Mouse (Mus musculus): ENCODE measurements around the gene Gtf3c2. TPM values are rescaled to one million over a fixed set of nuclear protein-coding genes. Genes with fewer than 3 reads are reported as not detected.
"Not testable (repeated sequence)": the region's sequence is repeated elsewhere in the genome, so short reads cannot be mapped to it uniquely, and the experiment has no call there.

The Gtf3c2 gene
- 46.9 and 53.6 TPM in 2 replicates for polyA plus RNA-seq (2012; rRNA removed)

DNA sequence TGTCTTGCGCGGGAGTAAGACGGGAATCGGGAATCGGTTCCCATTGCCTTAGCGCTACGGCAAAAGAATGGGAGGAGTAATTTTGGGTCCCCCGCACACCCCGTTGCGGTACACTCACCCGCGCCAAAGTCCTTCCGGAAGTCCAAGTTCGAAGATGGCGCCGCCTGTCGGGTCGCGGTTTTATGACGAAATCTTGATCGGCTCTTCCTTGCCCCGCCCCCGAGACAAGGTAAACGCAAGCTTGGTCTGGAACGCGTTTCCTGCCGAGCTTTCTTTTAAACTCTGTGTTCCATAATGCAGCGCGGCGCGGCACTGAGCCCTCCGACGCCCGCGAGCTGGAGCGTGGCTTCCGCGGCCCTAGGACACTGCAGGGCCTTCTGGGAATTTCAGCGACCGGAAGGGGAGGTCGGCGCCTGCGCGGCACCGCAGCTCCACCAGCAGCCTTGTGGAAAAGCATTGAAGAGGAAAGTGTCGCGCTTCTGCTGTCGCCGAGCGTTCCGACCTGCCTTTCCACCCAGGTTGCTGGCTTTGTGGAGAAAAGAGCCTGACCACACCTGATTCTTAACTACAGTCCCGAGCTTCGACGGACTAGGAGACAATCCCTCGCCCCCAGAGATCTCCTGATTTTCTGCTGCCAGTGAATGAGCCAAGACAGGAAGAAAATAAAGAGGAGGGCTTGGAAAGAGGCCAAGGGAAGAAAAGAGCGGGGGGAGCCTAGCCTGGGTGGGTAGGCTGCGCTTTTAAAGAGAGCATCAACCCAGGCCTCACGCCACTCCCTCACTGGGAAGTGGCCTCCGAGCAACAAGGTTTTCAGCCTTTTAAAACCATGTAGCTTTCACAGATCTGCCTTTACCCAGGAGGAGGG lies at the start of gene Gtf3c2, which contains the start of gene Gm29609:
Gtf3c2 (minus strand) TSS at position 379 of the 865 bp plus-strand sequence.
Gm29609 (minus strand) TSS at position 146 of the 865 bp plus-strand sequence.
- WGBS = under 1% methylated on average over 59 of the region's 59 CpGs
- peak; percentile 78 for DNase-seq (ENCODE audit: low read depth, low spot score)

DNA sequence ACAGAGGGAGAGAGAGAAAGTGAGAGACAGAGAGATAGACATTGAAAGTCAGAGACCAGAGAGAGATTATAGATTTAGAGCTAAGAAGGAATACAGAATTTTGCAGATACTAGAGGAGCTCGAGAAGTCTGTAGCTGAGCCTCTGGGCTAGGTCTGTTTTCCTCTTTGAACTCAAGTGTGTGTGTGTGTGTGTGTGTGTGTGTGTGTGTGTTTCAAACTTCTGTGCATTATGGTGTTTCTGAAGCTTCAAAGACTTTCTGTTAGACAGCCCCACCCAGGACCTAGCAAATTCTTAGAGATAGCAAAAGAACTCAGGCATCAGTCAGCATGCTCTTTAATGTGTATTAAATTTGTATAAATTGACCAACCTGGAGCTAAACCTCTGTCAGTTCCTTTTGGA lies 46.7 kb upstream of the Gtf3c2 start:
- 75% methylated on average over 1 of the region's 1 CpGs for WGBS
- DNase-seq (ENCODE audit: low read depth, low spot score) = no peak

DNA sequence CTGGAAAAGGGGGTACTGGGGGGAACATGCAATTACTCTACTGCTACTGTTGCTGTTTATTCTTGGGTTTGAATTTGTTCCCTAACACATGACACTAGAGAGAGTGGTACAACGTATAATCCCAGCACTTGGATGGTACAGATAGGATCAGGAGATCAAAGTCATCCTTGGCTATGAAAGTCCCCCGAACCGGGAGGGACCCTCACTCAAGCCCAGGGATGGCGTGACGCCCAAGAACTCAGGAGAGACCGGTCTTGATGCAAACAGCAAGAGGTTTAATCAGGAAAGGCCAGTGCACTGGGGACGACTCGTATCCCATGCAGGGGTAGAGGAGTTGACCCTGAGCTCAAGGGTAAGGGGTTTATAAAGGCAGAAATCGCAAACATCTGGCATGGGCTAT lies 42.8 kb upstream of the Gtf3c2 start:
- no peak for DNase-seq (ENCODE audit: low read depth, low spot score)
- WGBS = 95% methylated on average over 9 of the region's 9 CpGs

DNA sequence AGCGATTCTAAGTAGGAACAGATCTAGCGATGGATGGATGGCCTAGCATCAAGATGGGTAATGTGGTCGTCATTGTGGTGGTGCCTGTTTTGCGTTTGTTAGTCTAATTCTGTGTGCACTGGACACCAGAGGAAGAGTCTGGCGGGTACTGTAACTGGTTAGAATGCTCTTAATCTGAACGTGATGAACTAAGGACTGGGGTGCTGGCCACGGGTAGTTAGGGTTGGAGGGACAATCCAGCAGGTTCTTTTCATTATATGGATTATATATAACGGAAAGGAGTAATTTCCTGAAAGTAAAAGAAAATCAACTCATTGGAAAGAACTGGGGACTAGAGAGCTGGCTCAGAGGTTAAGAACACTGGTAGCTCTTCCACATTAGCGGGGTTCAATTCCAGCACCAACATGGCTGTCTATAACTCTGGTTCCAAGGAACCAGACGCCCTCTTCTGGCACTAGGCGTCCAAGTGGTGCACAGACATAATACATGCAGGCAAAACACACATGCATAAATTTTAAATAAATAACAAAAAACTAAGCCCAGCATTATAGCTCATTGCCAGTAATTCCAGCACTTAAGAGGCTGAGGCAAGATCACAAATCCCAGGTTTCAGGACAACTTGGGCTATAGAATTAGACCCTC lies 41.5 kb upstream of the Gtf3c2 start:
- WGBS = 22% methylated on average over 11 of the region's 11 CpGs
- DNase-seq (ENCODE audit: low read depth, low spot score) = no peak

DNA sequence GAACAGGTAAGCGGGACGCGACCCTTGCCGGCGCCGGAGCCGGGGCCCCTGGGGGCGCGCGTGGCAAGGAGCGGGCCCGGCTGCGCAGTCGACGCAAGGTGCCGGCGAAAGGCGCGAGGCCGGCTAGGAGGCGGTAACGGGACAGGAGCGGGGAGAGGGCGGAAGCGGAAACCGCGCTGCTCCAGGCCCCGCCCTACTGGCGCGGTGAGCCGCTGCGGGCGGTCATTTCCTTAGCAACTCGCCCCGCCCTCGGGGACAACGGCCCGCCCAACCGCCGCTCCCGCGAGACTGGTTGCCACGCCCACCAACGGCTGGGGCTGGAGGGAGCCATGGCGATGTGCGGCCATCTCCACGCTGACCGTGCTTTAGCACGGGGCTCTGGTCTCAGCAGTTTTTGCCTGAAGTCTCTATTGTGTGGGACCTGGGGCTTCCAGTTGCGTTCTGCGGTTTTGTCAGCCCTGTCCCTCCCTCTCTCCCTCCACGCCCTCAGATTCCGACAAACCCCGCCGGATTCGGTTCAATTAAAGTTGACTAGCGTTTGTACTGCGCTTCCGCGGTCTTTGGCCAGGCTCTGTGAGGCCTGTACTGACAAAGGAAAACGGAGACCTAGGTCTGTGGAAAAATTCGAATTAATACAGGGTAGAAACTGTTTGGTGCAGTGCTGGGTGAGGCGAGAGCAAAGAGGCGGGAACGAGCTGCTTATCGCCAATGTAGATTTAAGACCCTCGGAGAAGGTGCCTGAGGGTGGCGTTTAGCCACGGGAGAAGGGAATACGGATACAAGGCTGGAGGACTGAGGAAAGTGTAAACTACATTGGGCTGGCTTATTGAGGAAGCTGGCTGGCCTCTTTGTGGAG lies 40.7 kb upstream of the Gtf3c2 start, which contains the start of gene Ppm1g:
Ppm1g (minus strand) TSS at position 240 of the 856 bp plus-strand sequence.
- under 1% methylated on average over 70 of the region's 70 CpGs for WGBS
- DNase-seq (ENCODE audit: low read depth, low spot score) = no peak

DNA sequence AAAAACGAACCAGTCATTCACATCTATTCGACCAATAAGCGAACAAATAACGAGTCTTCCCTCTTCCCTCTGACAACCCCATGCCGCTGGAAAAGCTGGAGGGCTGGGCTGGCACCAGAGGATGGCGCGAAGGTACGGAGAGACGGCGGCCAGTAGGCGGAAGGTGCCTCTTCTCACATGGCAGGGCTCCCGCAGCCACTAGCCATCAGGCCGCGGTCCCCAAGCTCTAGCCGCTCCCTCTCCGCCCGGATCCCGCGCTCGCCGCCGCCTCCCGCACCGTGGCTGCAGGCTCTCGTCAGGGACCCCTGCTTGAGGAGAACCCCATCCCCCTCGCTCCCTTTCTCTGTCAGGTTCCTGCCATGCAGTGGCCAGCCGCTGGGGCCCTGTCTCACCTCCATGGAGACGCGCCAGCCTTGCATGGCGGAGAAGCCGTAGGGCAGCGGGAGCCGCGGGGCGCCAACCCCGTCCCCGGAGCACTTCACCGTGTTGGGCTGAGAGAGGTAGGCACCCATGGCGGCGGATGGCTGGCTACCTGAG lies 40.0 kb upstream of the Gtf3c2 start:
- WGBS = under 1% methylated on average over 40 of the region's 40 CpGs
- no peak for DNase-seq (ENCODE audit: low read depth, low spot score)

DNA sequence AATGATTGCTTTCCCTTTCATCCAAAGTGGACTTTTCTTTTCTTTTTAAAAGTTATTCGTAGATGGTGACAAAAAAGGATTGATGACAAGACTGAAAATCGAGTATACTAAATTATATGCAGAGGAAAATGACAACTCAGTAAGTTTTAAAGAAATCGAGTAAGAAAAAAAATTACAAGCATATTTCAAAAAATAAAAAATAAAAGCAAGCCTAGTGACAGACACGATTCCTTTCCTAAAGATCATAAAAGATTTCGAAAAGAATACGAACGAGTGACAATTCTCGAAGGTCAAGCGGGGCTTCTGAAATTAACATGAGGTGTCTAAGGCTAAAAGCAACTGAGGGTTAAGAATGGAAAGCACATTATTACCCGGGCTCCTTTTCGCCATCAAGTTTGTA lies 39.5 kb upstream of the Gtf3c2 start:
- WGBS = under 1% methylated on average over 11 of the region's 11 CpGs
- DNase-seq (ENCODE audit: low read depth, low spot score) = no peak

DNA sequence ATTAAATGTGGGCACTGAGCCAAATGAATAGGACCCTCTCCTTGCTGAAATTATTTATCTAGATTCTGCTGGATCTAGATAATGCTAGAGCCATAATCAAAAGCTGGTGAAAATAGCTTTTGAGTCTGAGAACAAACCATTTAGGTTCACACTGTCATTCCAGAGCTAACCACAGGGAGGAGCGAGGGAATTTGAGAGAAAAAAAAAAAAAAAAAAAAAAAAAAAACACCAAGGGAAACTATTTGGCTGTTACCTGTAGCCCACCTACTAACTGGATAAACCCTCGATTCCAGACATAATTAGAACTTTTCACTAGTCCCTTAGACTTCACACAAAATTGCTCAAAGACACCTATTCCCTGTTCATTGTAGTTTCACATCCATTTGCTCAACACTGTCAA lies 39.1 kb upstream of the Gtf3c2 start:
- WGBS = 2% methylated on average over 2 of the region's 2 CpGs
- DNase-seq (ENCODE audit: low read depth, low spot score) = no peak

DNA sequence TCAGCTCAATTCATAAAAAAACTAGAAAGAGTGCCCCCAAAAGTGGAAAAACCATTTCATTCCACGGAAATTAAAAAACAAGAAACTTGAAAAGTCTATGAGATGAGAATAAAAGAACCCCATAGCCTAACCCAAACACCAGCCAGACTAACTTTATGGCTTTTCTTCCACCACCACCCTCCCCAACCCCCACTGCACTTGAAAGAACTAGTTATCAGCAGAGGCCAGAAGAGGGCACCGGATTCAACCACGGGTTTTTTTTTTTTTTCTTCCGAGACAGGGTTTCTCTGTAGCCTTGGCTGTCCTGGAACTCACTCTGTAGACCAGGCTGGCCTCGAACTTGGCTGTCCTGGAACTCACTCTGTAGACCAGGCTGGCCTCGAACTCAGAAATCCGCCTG lies 38.4 kb upstream of the Gtf3c2 start:
- 45% methylated on average over 7 of the region's 7 CpGs for WGBS
- DNase-seq (ENCODE audit: low read depth, low spot score) = no peak

DNA sequence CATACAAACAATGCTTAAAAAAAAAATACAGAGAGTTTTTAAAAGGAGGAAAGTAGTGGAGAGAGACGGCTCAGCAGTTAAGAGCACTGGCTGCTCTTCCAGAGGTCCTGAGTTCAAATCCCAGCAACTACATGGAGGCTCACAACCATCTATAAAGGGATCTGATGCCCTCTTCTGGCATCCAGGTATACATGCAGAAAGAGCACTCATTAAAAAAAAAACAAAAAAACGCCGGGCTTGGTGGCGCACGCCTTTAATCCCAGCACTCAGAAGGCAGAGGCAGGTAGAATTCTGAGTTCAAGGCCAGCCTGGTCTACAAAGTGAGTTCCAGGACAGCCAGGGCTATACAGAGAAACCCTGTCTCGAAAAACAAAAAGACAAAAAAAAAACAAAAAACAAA lies 36.6 kb upstream of the Gtf3c2 start:
- WGBS = 79% methylated on average over 6 of the region's 6 CpGs
- DNase-seq (ENCODE audit: low read depth, low spot score) = not testable (repeated sequence)

DNA sequence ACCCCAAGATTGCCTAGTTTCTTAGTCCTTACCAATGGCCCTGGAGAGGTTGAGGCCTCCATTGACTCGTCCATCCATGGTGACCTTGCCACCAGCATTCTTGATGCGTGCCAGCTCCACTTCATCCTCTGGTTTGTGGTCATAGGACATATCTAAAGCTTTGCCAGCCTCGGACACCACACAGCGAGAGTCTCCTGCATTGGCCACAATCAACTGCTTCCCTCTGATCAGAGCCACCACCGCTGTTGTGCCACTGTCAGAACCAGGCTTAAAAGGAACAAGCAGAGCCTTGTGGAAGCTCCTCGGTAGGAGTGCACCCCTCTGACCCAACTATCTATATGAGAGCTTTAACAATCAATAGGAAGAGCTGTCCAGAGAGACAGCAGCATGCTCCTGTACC lies 24.5 kb upstream of the Gtf3c2 start:
- WGBS = 91% methylated on average over 6 of the region's 6 CpGs
- no peak for DNase-seq (ENCODE audit: low read depth, low spot score)

DNA sequence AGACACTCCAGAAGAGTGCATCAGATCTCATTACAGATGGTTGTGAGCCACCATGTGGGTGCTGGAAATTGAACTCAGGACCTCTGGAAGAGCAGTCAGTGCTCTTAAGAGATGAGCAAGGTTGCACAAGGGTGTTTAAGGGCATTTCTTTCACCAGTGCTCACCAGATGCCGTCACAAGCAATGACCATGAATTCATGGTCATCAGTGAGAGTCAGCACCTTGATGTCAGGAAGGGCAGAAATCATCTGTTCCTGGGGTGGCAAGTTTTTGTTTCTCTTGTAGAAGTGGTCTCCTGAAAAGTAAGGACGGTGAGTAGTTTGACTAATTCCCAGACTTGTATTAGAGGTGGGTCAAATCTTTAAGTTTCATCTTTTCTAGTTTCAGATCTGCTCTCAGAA lies 23.9 kb upstream of the Gtf3c2 start:
- WGBS = 93% methylated on average over 2 of the region's 2 CpGs
- no peak for DNase-seq (ENCODE audit: low read depth, low spot score)

DNA sequence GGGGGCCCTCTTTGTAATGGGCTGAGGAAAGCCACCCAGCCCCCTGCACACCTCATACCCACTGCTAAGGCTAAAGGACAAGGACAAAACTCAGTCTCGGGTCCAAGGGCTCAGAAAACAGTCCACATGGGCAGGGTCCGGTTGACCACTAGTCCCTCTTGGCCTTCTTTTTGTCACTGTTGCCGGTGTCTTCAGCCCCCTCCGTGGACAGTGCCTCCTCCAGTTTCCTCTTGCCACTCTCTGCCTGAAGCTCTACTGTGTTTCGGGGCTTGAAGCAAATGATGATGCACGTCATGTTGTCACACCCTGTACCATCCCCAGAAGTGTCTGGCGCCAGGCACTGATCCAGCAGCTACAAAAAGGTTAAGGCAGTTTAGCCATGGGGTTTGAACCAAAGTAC lies 23.0 kb upstream of the Gtf3c2 start:
- DNase-seq (ENCODE audit: low read depth, low spot score) = no peak
- WGBS = 89% methylated on average over 7 of the region's 7 CpGs

DNA sequence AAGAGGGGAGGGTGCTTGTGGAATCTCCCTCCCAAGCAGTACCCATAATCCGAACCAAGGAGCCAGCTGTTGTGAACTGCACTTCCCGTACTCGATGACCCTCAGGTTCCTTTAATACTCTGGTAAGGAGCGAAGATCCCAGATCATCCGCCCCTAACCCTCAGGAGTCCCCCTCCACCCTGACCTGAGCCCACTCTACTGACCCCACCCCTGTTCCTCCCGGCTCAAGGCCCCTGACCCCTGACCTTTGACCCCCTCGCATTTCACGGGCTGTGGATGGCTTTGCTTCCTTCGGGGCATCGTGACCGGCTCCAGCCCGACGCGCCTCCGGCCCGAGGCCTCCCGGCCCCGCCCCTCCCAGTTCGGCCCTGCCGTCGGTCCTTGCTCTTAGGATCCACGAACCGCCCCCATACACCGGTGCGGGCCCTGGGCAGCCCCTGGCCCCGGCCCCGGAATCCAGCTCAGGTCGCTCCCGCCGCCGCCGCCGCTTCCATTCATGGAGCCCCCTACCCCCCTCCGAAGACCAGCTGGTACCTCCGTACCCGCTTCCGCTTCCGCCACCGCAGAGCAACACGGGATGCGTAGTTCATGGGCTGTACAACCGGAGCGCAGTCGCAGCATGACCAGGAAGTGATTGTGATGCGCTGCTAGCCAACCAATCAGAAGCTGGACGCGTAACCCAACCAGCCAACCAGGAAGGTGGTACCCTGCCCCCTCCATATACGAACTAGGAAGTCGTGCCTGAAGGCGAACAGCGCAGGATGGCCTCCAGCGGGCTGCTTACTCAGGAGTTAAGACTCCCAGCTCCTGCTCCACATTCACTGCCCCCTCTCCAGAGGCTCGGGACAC lies 22.0 kb upstream of the Gtf3c2 start, which contains the start of gene Zfp513:
Zfp513 (minus strand) TSS at position 562 of the 849 bp plus-strand sequence.
- DNase-seq (ENCODE audit: low read depth, low spot score) = peak; percentile 93
- WGBS = under 1% methylated on average over 53 of the region's 53 CpGs

DNA sequence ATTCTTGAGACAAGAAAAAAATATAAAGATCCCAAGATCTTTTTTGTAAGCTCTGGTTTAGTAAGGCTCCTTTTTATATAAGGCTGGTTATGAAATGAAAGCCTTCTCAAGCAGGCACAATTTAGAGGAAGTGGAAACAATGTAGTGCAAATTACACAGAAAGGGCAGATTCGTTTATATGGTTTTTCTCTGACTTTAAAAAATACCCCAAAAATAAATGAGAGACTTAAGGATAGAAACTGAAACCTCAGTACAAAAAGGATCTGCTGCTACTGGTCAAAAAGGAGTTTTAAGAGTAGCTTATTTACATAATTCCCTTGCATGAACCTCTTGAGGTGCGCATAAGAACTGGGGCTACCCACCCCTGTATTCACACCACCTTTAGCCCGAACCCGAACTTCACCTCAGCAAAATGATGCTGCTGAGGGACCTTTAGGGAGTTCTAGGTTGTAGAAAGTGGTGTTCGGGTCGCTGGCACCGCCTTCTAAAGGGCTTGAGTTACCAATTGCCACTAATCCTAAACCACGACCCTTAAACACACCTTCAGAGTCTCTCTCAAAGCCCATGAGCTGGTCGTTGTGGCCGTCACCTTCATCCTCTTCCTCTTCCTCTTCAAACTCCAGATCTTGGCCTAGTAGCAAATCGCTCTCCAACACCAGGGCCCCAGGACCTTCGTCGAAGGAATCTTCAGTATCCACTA lies 21.2 kb upstream of the Gtf3c2 start:
- 4% methylated on average over 13 of the region's 13 CpGs for WGBS
- DNase-seq (ENCODE audit: low read depth, low spot score) = no peak

DNA sequence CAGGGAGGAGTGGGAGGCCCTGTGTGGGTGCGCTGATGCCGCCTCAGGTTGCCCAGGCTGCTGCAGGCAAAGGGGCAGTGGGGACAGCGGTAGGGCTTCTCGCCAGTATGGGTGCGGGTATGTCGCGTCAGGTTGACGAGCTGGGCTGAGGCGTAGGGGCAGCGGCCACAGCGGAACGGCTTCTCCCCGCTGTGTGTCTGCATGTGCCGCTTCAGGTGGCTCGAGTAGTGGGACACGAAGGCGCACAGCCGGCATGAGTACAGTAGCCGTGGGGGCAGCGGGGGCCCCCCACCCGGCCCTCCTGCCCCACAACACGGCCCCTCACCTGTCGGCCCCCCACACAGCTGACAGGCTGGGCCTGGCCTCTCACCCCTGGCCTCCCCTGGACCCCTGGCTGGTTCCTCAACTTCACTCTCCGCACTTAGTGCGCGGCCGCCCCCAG lies 20.4 kb upstream of the Gtf3c2 start:
- DNase-seq (ENCODE audit: low read depth, low spot score) = no peak
- 87% methylated on average over 27 of the region's 27 CpGs for WGBS

DNA sequence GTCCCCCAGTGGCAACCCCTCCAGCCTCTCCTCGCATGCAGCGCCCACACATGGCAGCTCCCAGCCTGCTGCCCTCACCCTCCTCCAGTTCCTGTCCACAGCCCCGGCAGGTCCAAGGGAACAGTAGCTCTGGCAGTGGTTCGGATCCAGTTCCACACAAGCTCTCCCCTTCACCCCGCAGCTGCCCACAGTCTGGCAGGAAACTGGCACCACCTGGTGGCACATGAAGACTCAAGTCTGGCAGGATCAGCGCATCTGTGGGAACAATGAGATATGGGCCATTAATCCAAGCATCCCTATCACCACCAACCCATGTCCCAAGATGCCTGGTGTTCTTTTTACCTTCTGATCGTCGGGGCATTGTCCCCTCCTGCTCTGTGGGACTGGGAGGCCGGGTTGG lies 19.9 kb upstream of the Gtf3c2 start:
- 67% methylated on average over 9 of the region's 9 CpGs for WGBS

DNA sequence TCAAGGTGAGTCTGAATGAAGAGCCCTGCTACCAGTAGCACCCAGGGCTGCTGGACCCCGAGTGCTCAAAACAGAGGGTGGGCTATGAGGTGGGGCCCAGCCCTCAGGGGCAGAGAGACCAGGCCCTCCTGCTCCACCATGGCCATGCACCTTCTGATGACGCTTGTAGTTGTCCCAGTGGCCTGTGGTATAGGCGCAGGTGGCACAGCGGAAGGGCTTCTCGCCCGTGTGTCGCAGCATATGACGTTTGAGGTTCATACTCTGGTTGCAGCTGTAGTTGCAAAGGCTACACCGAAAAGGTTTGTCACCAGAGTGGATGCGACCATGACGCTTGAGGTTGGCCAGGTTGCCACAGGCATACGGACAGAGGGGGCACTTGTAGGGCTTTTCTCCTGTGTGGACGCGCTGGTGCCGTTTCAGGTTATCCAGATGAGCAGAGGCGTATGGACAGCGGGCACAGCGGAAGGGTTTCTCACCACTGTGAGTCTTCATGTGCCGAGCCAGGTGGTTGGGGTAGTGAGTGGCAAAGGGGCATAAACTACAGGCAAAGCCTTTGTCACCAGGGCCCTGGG lies 19.5 kb upstream of the Gtf3c2 start:
- DNase-seq (ENCODE audit: low read depth, low spot score) = no peak
- WGBS = 88% methylated on average over 19 of the region's 19 CpGs

More for the DNA sequence above, 19.9 kb upstream of the Gtf3c2 start:
- no peak for DNase-seq (ENCODE audit: low read depth, low spot score)
